Mouse (Mus musculus): ENCODE data around the gene Hoxa11. TPM values are rescaled to one million over a fixed set of nuclear protein-coding genes. Genes with fewer than 3 reads are reported as not detected.

Hoxa11 gene
- not detected in 2 replicates for polyA plus RNA-seq (2016; fragmentation: Nextera tagmentation; extraction: Ambion mirVana)

GRCm38 (mm10) chr6:52245757-52246142, at the start of gene Hoxa11:
Gene Hoxa11, minus strand, starts transcription at chr6:52245810.
- DNase-seq (ENCODE audit: low spot score), result no peak
- no peaks in the 10 kb centered on the region for H3K36me3 ChIP-seq
- H3K4me1 ChIP-seq, result peaks cover 6% of the 10 kb centered on the region
- H3K4me3 ChIP-seq, result no peak within 1 kb of the TSS
- H3K27me3 ChIP-seq (ENCODE audit: low read depth, poor library complexity, severe bottlenecking), result peaks cover 100% of the 10 kb centered on the region
- 2% methylated on average over 20 of the region's 20 CpGs for WGBS
- no peaks in the 10 kb centered on the region for H3K9me3 ChIP-seq (replicated peaks)
- no peak within 1 kb of the TSS for H3K27ac ChIP-seq (replicated peaks)

- DNase-seq (ENCODE audit: low spot score), result no peak
- Histone ChIP-seq H3K9me3 (replicated peaks) (no peaks in the 10 kb centered on the region), H3K27me3 (ENCODE audit: low read depth, poor library complexity, severe bottlenecking) (peaks cover 93% of the 10 kb centered on the region), H3K36me3 (no peaks in the 10 kb centered on the region), H3K27ac (replicated peaks) (no peak overlapping the region), H3K4me1 (peaks cover 9% of the 10 kb centered on the region), H3K4me3 (no peak overlapping the region)
- WGBS, result 76% methylated on average over 6 of the region's 6 CpGs
Measured at GRCm38 (mm10) chr6:52294616-52295015, 49.0 kb upstream of the Hoxa11 start.

- Histone ChIP-seq H3K4me1 (peaks cover 9% of the 10 kb centered on the region), H3K36me3 (no peaks in the 10 kb centered on the region), H3K9me3 (replicated peaks) (no peaks in the 10 kb centered on the region), H3K27me3 (ENCODE audit: low read depth, poor library complexity, severe bottlenecking) (peaks cover 96% of the 10 kb centered on the region), H3K4me3 (no peak overlapping the region), H3K27ac (replicated peaks) (no peak overlapping the region)
- WGBS, result 53% methylated on average over 7 of the region's 7 CpGs
- no peak for DNase-seq (ENCODE audit: low spot score)
Measured at GRCm38 (mm10) chr6:52292328-52292727, 46.7 kb upstream of the Hoxa11 start.

- DNase-seq (ENCODE audit: low spot score), result peak; percentile 61
Measured at GRCm38 (mm10) chr6:52291021-52291860, 45.6 kb upstream of the Hoxa11 start.

GRCm38 (mm10) chr6:52290186-52290585, 44.6 kb upstream of the Hoxa11 start:
- Histone ChIP-seq H3K36me3 (no peaks in the 10 kb centered on the region), H3K27me3 (ENCODE audit: low read depth, poor library complexity, severe bottlenecking) (peaks cover 97% of the 10 kb centered on the region), H3K4me1 (peaks cover 9% of the 10 kb centered on the region), H3K9me3 (replicated peaks) (no peaks in the 10 kb centered on the region), H3K4me3 (no peak overlapping the region), H3K27ac (replicated peaks) (no peak overlapping the region)
- DNase-seq (ENCODE audit: low spot score), result no peak
- 24% methylated on average over 12 of the region's 12 CpGs for whole genome bisulfite sequencing

More at GRCm38 (mm10) chr6:52291021-52291860, 45.6 kb upstream of the Hoxa11 start:
- peaks cover 97% of the 10 kb centered on the region for H3K27me3 ChIP-seq (ENCODE audit: low read depth, poor library complexity, severe bottlenecking)
- WGBS, result under 1% methylated on average over 45 of the region's 45 CpGs
- H3K4me3 ChIP-seq, result peak overlapping the region; percentile 37
- H3K9me3 ChIP-seq (replicated peaks), result no peaks in the 10 kb centered on the region
- peaks cover 9% of the 10 kb centered on the region for H3K4me1 ChIP-seq
- no peaks in the 10 kb centered on the region for H3K36me3 ChIP-seq
- H3K27ac ChIP-seq (replicated peaks), result no peak overlapping the region

- Histone ChIP-seq H3K27ac (replicated peaks) (no peak overlapping the region), H3K36me3 (no peaks in the 10 kb centered on the region), H3K9me3 (replicated peaks) (no peaks in the 10 kb centered on the region), H3K4me3 (no peak overlapping the region), H3K4me1 (no peaks in the 10 kb centered on the region), H3K27me3 (ENCODE audit: low read depth, poor library complexity, severe bottlenecking) (peaks cover 92% of the 10 kb centered on the region)
- no peak for DNase-seq (ENCODE audit: low spot score)
- WGBS, result 87% methylated on average over 5 of the region's 5 CpGs
Measured at GRCm38 (mm10) chr6:52283896-52284295, 38.3 kb upstream of the Hoxa11 start.

- peaks cover 93% of the 10 kb centered on the region for H3K27me3 ChIP-seq (ENCODE audit: low read depth, poor library complexity, severe bottlenecking)
Measured at GRCm38 (mm10) chr6:52281084-52281483, 35.5 kb upstream of the Hoxa11 start.

GRCm38 (mm10) chr6:52276920-52277319, 31.3 kb upstream of the Hoxa11 start:
- DNase-seq (ENCODE audit: low spot score), result no peak
- 3% methylated on average over 5 of the region's 5 CpGs for WGBS

More at GRCm38 (mm10) chr6:52281084-52281483, 35.5 kb upstream of the Hoxa11 start:
- Histone ChIP-seq H3K4me3 (no peak overlapping the region), H3K27ac (replicated peaks) (no peak overlapping the region), H3K36me3 (no peaks in the 10 kb centered on the region), H3K9me3 (replicated peaks) (no peaks in the 10 kb centered on the region), H3K4me1 (no peaks in the 10 kb centered on the region)
- WGBS, result 71% methylated on average over 12 of the region's 12 CpGs
- no peak for DNase-seq (ENCODE audit: low spot score)

GRCm38 (mm10) chr6:52276382-52276781, 30.8 kb upstream of the Hoxa11 start:
- H3K9me3 ChIP-seq (replicated peaks), result no peaks in the 10 kb centered on the region
- H3K4me1 ChIP-seq, result no peaks in the 10 kb centered on the region
- WGBS, result 2% methylated on average over 6 of the region's 6 CpGs
- H3K36me3 ChIP-seq, result no peaks in the 10 kb centered on the region
- H3K27ac ChIP-seq (replicated peaks), result no peak overlapping the region
- H3K27me3 ChIP-seq (ENCODE audit: low read depth, poor library complexity, severe bottlenecking), result peaks cover 98% of the 10 kb centered on the region
- no peak for DNase-seq (ENCODE audit: low spot score)
- H3K4me3 ChIP-seq, result no peak overlapping the region

More at GRCm38 (mm10) chr6:52276920-52277319, 31.3 kb upstream of the Hoxa11 start:
- no peak overlapping the region for H3K4me3 ChIP-seq
- no peaks in the 10 kb centered on the region for H3K36me3 ChIP-seq
- no peak overlapping the region for H3K27ac ChIP-seq (replicated peaks)
- no peaks in the 10 kb centered on the region for H3K4me1 ChIP-seq
- H3K27me3 ChIP-seq (ENCODE audit: low read depth, poor library complexity, severe bottlenecking), result peaks cover 97% of the 10 kb centered on the region
- no peaks in the 10 kb centered on the region for H3K9me3 ChIP-seq (replicated peaks)

- Histone ChIP-seq H3K4me3 (no peak overlapping the region), H3K27ac (replicated peaks) (no peak overlapping the region), H3K4me1 (no peaks in the 10 kb centered on the region), H3K36me3 (no peaks in the 10 kb centered on the region), H3K9me3 (replicated peaks) (no peaks in the 10 kb centered on the region), H3K27me3 (ENCODE audit: low read depth, poor library complexity, severe bottlenecking) (peaks cover 98% of the 10 kb centered on the region)
- WGBS, result 5% methylated on average over 8 of the region's 8 CpGs
- peak; percentile 21 for DNase-seq (ENCODE audit: low spot score)
Measured at GRCm38 (mm10) chr6:52275563-52276280, 30.1 kb upstream of the Hoxa11 start.

GRCm38 (mm10) chr6:52274576-52274975, 29.0 kb upstream of the Hoxa11 start:
- DNase-seq (ENCODE audit: low spot score), result peak; percentile 17
- H3K36me3 ChIP-seq, result no peaks in the 10 kb centered on the region
- peaks cover 99% of the 10 kb centered on the region for H3K27me3 ChIP-seq (ENCODE audit: low read depth, poor library complexity, severe bottlenecking)
- no peaks in the 10 kb centered on the region for H3K9me3 ChIP-seq (replicated peaks)
- no peak overlapping the region for H3K4me3 ChIP-seq
- no peak overlapping the region for H3K27ac ChIP-seq (replicated peaks)
- no peaks in the 10 kb centered on the region for H3K4me1 ChIP-seq
- WGBS, result under 1% methylated on average over 11 of the region's 11 CpGs

GRCm38 (mm10) chr6:52273656-52274280, 28.2 kb upstream of the Hoxa11 start:
- Histone ChIP-seq H3K9me3 (replicated peaks) (no peaks in the 10 kb centered on the region), H3K4me1 (no peaks in the 10 kb centered on the region), H3K27ac (replicated peaks) (no peak overlapping the region), H3K4me3 (no peak overlapping the region), H3K27me3 (ENCODE audit: low read depth, poor library complexity, severe bottlenecking) (peaks cover 100% of the 10 kb centered on the region), H3K36me3 (no peaks in the 10 kb centered on the region)
- WGBS, result under 1% methylated on average over 22 of the region's 22 CpGs
- peak; percentile 44 for DNase-seq (ENCODE audit: low spot score)

All from midbrain, embryonic 10.5 days (tissue).